Mouse (Mus musculus): ENCODE data around the gene Dennd1b.

The Dennd1b gene

DNA sequence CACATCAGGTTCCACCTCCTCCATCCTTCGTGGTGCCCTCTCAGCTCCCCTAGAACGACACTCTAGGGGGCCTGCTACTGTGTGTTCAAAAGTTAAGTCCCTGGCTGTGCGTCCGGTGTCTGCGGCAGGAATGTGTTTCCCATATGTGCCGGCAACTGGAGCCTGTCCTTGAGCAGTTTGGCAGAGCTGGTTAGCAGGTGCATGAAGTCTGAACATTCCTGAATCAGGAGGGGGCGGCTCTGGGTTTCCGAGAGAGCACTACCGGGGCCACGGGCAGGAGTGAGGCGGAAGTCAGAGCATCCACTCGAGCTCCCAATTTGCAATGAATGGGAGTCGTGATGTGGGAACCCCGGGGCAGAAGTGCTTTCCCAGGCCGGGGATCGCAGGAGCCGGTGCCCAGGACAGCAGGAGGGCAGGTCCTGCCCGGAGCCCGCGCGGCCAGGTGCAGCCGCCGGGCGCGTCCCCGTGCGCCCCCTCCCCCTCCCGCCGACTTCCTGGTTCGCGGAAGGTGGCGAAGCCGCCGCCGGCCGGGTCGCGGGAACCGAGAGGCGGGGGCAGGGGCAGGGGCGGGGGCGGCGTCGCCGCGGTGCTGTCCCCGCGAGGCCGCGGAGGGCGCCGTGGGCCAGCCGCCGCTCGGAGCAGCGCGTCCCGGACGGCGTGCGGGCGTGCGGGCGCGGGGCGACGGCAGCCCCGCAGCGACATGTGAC, at the start of gene Dennd1b:
Gene Dennd1b (plus strand): TSS at position 275 of the 707 bp plus-strand sequence.
- DNase-seq (ENCODE audit: low spot score in 2 of 2): peak; percentile 37 to 44

DNA sequence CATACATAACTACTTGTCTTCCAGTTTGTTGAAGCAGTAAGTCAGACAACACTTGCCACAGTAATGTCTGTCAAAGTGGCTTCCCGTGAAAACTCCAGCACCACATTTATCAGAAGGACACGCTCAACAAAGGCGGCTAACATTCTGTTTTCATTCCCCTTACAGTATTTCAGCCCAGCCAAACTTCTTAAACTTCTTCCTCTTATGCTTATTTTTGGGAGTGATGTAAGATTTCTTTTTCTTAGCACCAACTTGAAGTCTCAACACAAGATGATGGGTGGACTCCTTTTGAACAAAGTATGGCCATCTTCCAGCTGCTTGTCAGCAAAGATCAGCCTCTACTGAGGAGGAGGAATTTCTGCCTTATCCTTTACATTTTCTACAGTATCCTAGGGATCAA, 47.6 kb upstream of the Dennd1b start:
- no peak for DNase-seq (ENCODE audit: low spot score in 2 of 2)

DNA sequence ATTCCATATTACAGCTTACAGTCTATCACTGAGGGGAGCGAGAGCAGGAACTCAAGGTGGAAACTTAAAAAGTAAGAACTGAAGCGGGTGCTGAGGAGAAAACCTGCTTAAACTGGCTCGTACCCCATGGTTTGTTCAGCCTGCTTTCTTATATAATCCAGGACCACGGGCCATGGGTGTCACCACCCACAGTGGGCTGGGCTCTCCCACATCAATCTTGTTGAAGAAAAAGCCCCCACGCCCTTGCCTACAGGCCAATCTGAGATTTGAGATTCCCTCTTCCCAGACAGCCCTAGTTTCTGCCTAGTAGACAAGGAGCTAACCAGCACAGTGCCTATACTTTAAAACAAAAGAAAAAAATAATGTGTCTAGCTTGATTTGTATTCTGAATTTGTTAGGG, 43.6 kb upstream of the Dennd1b start:
- DNase-seq (ENCODE audit: low spot score in 2 of 2): no peak

DNA sequence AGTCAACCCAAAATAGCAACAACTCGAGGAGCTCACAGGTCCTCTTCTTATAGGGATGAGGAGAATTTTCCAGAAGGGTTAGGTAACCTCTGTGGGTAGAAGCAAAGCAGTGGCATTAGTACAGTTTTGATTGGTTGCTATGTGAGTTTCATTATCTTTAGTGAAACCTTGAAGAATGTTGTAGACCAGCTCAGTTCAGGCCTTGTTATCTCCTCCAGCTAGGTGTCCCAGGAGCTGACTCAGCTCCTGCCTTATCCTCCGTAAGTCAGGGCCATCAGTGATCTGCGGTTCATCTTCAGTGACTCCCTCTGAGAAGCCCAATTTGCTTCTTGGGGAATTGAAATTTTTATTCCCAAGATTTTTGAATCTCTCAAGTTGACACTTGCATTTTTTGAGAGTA, 43.2 kb upstream of the Dennd1b start:
- no peak for DNase-seq (ENCODE audit: low spot score in 2 of 2)

DNA sequence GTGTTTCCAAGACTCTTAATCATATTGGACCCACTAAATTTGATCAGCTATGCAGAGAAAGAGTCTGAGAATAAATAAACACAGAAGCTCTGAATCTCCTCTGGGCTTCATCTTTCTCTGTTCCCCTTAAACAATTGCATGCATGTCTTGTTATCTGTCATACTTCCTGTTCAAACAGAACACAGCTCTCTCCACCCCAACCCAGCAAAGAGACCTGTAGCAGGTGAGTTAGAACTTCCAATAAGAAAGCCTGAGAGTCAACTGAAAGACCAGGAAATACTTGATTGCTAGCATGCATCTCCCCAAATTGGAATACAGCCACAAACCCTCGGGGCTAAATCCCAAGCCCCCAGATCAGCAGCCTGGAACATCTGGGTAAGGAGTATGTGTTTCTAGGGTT, 42.4 kb upstream of the Dennd1b start:
- DNase-seq (ENCODE audit: low spot score in 2 of 2): no peak

DNA sequence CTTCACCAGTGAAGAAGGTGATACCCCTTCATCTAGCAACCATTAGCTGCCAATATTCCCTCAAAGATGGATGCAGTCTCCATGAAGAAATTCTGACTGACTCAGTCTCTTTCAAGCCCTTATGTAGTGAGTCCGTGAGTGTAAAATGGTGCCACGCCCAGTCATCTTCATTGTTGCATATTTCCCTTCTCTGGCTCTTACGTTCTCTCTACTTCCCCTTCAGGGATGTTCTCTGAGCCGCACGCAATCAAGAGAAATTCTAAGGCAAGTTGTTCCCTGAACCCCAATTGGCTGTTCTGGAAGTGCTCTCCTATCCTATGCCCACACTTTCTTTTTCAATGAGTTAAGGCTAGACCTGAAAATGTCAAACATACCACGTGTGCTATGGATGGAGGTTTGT, 40.3 kb upstream of the Dennd1b start:
- no peak for DNase-seq (ENCODE audit: low spot score in 2 of 2)

DNA sequence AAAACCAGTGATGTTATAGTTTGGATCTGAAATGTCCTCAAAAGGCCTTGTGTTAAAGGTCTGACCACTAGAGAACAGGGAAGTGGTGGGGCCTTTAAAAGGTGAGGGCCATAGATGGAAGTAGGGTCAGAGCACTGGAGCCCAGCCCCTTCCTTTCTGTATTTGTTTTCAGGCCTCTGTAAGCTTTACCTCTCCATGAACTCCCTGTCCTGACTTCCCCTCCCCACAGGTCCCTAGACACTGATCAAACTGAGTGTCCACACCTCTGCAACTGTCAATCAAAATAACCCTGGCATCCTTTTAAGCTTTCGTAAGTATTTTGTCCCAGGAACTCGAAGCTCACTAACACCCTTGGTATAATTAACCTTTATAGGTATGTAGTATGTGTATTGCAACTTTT, 39.0 kb upstream of the Dennd1b start:
- DNase-seq (ENCODE audit: low spot score in 2 of 2): no peak

DNA sequence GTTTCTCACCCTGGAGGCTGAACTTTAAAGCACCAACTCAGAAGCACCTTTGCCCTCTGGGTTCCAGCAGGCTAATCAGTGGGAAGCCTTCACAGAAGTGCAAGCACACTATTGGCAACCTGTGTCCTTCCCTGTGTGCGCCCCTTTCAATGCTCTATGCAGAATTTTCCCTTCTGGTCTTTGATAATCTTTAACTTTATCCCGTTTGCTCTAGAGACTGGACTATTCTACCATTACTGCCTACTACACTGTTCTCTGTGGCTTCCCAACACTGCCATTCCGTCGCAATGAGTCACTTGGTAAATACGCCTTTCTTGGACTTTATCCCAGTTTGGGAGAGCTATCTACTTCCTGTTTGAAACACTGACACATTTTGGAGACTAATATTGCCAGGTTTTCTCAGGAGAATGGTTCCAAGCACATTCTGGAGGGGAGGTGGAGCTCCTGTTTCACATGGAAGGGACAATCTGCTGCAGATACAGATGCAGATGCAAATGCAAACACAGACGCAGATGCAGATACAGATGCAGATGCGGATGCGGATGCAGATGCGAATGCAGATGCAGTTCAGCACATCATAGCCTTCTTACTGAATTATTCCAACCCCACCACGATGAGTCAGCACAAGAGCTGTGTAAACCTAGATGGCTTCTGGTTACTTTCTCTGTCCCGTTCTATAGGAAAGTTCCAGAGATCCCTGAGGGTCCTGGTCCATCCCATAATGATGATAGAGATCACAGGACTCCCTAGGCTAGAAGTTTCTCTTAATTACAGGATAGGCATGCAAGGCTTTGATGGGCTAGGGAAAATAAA, 34.4 kb upstream of the Dennd1b start:
- DNase-seq (ENCODE audit: low spot score in 2 of 2): peak; percentile 9 to 23

DNA sequence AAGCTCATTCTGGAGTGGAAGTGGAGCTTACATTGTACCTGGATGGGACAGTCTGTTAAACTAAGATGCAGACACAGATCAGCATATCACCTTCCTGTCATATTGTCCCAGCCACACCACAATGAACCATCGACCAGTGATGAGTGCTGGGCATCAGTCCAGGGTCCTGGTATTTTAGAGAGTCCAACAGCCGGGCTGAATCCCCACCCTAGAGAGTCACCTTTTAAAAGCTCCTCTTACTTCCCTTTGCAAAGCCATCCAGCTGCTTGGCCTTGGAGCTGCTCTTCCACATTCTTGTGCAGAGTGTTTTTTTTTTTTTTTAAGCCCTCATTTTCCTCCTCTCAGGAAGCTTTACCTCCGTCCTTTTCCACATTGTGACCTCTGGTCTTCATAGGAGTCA, 33.2 kb upstream of the Dennd1b start:
- no peak for DNase-seq (ENCODE audit: low spot score in 2 of 2)

DNA sequence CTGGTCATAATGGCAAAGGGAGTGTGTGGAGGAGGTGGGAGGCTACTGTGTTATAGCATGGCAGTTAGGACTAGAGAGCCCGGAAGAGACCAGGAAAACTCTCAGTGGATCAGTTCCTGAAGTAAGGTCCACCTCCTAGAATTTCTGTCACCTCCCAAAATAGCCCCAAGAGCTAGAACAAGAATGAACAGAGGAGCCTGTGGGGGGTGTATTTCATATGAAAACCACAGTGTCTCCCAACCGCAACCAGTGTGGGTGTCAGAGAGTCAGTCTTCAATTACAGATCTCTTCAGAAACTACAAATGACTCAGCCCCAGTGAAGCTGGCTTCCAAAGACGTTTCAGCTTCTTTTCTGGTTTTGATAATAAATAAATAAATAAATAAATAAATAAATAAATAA, 32.4 kb upstream of the Dennd1b start:
- no peak for DNase-seq (ENCODE audit: low spot score in 2 of 2)

DNA sequence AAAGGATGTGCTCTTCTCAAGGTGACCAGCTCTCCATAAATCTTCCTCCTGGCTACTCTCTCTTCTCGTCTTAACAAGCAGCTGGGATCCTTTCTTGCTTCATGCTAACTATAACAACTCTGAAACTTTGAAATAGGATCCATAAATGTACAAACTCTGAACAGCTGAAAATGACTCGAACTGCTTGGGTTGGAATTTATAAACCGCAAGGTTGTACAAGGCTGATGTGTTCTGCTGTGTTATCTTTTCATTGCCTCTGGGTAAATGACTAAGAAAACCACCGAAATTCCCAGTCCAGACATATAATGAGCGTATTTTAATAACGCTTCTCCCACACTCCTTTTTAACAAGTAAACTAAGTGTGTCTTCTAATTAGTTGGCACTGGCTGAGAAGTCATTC, 27.1 kb upstream of the Dennd1b start:
- no peak for DNase-seq (ENCODE audit: low spot score in 2 of 2)

DNA sequence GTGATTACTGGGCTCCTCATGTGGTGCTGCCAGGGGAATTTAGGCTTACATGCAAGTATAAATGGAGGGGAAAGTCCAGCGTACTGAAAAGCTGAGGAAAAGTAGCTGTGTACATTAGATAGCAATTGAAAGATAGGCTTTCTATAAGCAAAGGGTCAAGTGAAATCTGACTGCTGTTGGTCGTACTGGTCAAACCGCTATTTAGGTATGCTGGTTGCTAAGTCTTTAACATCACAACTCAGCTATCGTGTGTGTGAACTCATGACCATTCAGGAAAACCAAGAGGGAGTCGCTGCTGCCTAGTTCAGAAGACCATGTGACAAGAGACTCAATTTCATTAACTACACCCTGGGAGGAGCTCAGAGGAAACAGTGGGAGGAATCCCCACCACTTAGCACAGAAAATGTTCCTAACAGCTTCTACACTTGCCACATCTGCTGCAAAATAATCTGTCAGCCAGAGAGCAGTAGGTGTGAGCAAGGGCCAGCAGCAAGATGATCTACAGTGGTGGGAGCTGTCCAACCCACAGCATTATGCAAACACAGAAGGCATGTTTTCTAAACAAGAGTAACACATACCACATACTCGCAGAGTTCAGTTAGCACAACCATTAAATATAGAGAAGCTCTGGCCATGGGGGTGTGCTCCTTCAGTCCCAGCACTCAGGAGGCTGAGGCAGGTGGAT, 25.4 kb upstream of the Dennd1b start:
- DNase-seq (ENCODE audit: low spot score in 2 of 2): no peak

DNA sequence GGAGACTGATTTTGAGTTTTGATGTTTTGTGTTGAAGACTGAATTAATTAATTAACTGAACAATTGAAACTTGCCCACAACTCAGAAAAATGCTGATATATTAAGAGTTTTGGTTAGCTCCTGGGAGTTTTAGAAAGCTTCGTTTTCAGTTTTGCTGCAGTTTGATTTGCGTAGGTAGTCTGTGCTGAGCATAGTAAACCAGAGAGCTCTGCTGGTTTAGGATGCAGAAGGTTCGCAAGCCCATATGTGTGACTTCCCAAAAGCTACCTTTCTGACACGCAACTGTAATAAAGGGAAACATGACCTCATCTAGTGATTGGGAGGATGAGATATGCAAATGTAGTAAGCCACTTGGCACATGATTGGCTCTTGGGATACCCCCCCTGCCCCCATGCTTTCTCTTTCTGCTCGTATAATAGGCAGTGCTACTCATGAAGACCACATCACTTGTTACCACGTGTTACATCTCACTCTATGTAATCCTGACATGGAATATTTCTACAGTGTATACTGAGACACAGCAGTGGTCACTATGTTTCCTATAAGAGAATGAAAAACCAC, 23.6 kb upstream of the Dennd1b start:
- DNase-seq (ENCODE audit: low spot score in 2 of 2): no peak

DNA sequence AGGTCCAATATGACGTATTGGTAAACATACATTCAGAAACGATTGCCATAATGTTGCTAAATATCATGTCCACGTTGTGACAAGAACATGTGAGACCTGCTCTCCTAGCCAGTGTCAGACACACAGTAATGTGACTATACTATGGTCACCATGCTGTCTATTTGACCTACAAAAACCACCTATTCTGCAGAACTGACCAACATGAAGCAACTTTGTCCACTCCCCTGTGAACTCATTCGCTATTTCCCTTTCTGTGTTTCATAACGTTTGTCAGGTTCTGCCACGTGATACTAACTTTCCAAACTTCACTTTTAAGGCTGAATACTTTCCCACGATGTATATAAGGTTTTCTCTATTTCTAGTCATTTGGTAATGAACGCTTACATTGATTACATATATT, 22.8 kb upstream of the Dennd1b start:
- DNase-seq (ENCODE audit: low spot score in 2 of 2): no peak

DNA sequence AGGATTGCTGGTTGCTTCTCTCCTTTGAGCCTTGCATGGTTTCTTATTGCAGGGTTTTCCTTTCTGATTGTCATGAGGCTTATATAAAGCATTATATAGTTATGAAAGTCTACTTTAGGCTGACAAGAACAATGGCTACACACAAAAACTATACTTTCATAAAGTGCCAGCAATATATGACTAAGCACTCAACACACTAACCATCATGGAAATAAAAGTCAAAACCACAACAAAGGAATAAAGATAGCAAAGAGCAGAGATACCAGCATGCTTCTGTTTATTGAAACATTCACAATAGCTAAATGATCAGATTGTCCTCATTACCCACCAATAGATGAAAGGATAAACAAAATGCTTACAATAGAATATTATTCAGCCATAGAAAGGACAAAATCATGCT, 11.1 kb upstream of the Dennd1b start:
- no peak for DNase-seq (ENCODE audit: low spot score in 2 of 2)

DNA sequence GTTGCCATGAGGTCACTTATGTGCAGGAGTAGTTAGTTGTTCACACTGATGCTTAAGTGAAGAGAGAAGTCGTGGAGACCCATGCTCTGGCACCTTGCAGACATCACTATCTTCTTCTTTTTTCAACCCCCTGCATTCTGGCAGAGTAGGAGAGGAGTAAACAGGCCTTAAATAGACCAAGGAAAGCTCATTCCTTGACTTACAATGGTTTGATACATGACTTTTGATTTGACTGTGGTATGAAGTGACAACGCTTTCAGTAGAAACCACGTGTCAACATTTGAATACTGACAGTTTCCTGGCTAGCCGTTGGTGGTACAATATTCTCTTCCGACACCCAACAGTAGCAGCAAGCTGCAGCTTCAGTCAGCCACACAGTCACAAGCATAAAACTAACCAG, 8.3 kb upstream of the Dennd1b start:
- DNase-seq (ENCODE audit: low spot score in 2 of 2): no peak

DNA sequence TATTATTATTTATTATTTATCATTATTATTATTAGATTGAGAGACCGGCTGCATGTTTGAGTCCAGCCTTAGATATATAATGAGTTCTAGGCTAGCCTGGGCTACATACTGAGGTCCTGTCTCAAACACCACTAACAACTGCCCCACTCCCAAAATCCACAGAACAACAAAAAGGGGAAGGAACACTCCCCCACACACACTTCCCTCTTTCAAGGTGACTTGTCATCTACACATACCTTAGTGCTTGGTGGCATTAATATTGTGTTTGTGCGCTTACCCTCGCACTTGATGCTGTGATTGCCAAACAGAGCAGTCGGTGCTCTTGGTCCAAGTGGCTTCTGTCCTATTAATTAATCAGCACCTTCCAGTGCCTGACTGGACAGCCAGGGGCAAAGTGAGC, 7.8 kb upstream of the Dennd1b start:
- DNase-seq (ENCODE audit: low spot score in 2 of 2): no peak

DNA sequence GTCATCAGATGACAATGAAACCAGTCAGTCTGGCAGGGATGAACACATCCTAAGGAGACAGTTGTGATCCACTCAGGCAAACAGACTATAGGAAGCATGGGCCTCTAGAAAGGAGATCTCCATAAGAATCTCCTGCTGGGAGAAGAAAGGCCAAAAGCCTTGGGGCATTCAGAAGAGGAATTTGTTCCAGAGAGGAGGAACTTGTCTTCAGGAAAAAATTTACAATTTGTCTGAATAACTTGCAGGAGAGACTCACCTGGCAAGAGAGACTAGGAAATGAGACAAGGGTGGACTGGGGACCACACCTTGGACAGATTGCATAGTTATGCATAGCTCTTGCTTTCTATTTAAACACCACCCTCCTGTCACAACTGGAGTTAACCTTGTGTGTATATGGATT, 6.7 kb upstream of the Dennd1b start:
- DNase-seq (ENCODE audit: low spot score in 2 of 2): no peak

DNA sequence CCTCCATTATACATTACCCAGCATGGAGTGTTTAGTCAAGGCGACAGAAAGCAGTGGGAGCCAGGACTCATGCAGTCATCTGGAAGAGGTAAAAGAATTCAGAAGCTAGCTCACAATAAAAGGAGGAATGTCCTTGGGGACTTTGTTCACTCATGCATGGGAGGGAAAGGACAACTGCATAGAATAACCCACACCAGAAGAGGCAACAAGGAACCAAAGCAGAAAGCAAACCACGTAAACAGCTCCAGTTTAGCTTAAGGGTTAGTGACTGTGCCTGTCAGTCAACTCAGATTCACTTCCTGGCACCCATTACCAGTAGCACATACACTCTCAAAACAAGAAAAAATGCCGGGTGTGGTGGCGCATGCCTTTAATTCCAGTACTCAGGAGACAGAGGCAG, 6.1 kb upstream of the Dennd1b start:
- DNase-seq (ENCODE audit: low spot score in 2 of 2): no peak

DNA sequence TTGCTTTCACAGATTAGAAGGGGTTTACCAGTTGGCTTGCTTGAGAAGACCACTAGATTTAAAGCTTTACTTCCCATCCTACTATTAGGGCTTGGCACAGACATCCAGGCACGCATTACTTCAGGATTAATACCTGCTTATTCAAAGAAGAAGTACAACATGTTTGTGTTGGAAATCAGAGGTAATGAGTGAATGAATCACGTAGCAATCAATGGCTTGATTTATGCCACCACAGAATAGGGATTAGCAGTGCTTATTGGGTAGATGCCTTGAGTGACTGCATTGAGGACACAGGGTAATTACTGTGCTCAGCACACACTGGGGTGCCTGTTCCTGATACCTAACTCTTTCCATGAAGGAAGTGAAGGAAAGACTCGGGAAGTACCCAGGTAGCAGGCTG, 4.4 kb upstream of the Dennd1b start:
- DNase-seq (ENCODE audit: low spot score in 2 of 2): no peak

DNA sequence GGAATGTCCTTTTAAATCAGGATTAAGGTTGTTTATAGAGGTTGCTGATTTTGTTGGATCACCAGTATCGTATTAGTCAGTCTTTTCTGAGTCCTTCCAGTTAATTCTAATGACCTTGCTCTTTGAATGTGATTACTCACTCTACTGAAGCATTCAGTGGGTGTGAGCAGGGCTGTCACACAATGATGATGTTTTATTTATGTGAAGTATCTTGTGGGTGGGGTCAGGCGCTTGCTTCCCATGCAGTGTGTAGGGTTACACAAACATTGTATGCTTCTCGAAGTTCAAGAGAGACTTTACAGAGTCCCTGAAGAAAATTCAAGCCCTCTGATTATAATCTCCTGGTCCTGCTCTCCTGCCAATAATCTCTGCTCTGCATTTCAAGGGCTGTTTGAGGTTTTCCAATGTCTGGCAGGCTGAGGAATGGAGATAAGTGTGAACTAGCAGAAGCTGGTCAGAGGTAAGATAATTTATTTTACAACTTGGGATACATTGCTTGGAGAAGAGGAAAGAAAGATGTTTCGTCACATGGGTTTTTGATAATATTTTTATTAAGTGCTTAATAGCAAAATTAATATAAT, 3.2 kb upstream of the Dennd1b start:
- DNase-seq (ENCODE audit: low spot score in 2 of 2): no peak

Measured in right cerebral cortex, postnatal 36 days (tissue).